Mouse (Mus musculus) kidney, embryonic 15.5 days (tissue): ENCODE data around the gene Ttll2. TPM values are rescaled to one million over a fixed set of nuclear protein-coding genes. Genes with fewer than 3 reads are reported as not detected.
"Not testable (repeated sequence)": the region's sequence is repeated elsewhere in the genome, so short reads cannot be mapped to it uniquely, and the experiment has no call there.

Experiments
- ATAC-seq: fragments of 200-750 bp; cut with Nextera tagmentation; replicated peaks from 2 replicates; pipeline ENCODE4 v1.8.0; 2017; ENCODE audit warnings: moderate TSS enrichment; ENCODE audit not compliant: low FRiP score
- H3K27ac ChIP-seq: fragments of 300-500 bp; sonication (generic); 2 replicates; pipeline ENCODE4 v1.5.1; 2015; ENCODE audit warnings: mild to moderate bottlenecking, inconsistent platforms
- H3K27me3 ChIP-seq: fragments of 300-500 bp; sonication (generic); 2 replicates; pipeline ENCODE4 v1.6.1; 2015; ENCODE audit warnings: inconsistent platforms
- H3K36me3 ChIP-seq: fragments of 300-500 bp; sonication (generic); 2 replicates; pipeline ENCODE4 v1.6.1; 2015; ENCODE audit warnings: inconsistent platforms
- H3K4me1 ChIP-seq: fragments of 300-500 bp; sonication (generic); 2 replicates; pipeline ENCODE4 v1.6.1; 2015; ENCODE audit warnings: inconsistent platforms
- H3K4me2 ChIP-seq: fragments of 300-500 bp; sonication (generic); 2 replicates; pipeline ENCODE4 v1.6.1; 2015; ENCODE audit warnings: moderate library complexity, mild to moderate bottlenecking, inconsistent platforms
- H3K4me3 ChIP-seq: fragments of 300-500 bp; sonication (generic); replicated peaks from 2 replicates; pipeline ENCODE4 v1.5.1; 2015; ENCODE audit warnings: mild to moderate bottlenecking, inconsistent platforms
- H3K9ac ChIP-seq: fragments of 300-500 bp; sonication (generic); 2 replicates; pipeline ENCODE4 v1.6.1; 2015; ENCODE audit warnings: mild to moderate bottlenecking, inconsistent platforms
- H3K9me3 ChIP-seq: fragments of 300-500 bp; sonication (generic); replicated peaks from 2 replicates; pipeline ENCODE4 v1.6.1; 2016; ENCODE audit warnings: inconsistent platforms
- WGBS: fragments of 180-500 bp; shearing (Covaris S2); methylation state at CpG from one replicate; pipeline ENCODE4 v1.1.7; 2015; ENCODE audit warnings: mixed read lengths; 5-methylcytosine and 5-hydroxymethylcytosine counted together
- polyA plus RNA-seq: library from polyadenylated mRNA; unstranded; fragments of >200 nt; fragmentation: Nextera tagmentation; extraction: Ambion mirVana; gene quantifications from 2 replicates; pipeline ENCODE4 v1.2.1, GENCODE M21; 2015

The Ttll2 gene
- polyA plus RNA-seq, 1 experiment from 2014 or later: not detected

GRCm38 (mm10) chr17:7348765-7349164 is 3.7 kb downstream of the Ttll2 start:
- not testable (repeated sequence) for ATAC-seq, H3K27me3 ChIP-seq, H3K9me3 ChIP-seq, H3K9ac ChIP-seq, H3K36me3 ChIP-seq, H3K4me3 ChIP-seq, H3K4me2 ChIP-seq, H3K4me1 ChIP-seq, H3K27ac ChIP-seq
- WGBS: 67% methylated on average over 2 of the region's 3 CpGs

DNA sequence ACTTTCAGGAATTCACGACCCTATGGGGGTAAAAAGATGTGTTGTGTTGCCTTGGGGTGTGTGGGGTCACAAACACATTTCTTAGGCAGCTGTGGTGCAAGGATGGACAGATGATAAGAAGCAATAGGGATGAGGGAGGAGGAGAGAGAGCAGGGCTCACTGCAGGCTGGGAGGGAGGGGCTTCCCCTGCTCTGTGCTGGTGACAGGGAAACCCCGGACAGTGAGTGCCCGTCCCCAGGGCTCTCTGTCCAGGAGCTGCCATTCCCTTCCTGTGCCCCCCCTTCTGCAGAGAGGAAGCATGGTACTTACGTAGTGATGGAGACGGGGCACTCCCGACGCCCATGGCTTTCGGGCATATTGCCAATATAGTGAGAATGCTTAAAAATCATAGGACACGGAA is 15.1 kb downstream of the Ttll2 start:
- 73% methylated on average over 7 of the region's 9 CpGs for WGBS
- ATAC-seq: not testable (repeated sequence)

DNA sequence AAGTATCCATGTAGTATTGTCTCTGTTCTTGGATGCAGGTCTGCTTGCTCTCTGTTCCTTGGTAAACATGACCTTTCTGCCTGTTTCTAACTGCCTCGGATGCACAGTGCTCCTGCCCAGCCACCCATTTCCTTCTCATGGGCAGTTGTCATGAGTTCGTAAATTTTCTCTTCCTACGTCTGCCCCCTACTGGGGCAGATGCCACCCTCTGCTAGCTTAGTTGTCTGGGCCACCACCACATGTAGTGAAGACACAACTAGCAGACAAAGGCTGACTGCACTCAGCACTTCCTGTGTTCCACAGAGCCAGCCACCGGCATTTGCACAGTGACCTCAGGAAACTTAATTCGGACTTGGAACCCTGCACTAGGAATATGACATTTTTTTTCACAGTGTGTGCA is 19.8 kb downstream of the Ttll2 start:
- not testable (repeated sequence) for H3K9me3 ChIP-seq, H3K4me1 ChIP-seq, H3K27ac ChIP-seq, H3K27me3 ChIP-seq, ATAC-seq, H3K4me2 ChIP-seq, H3K36me3 ChIP-seq, H3K9ac ChIP-seq, H3K4me3 ChIP-seq
- WGBS: 67% methylated on average over 3 of the region's 5 CpGs

More for the DNA sequence above, 15.1 kb downstream of the Ttll2 start:
- H3K4me2 ChIP-seq, H3K36me3 ChIP-seq, H3K4me1 ChIP-seq, H3K27ac ChIP-seq, H3K27me3 ChIP-seq, H3K4me3 ChIP-seq, H3K9ac ChIP-seq, H3K9me3 ChIP-seq: not testable (repeated sequence)

- not testable (repeated sequence) for H3K9ac ChIP-seq, H3K4me1 ChIP-seq, H3K4me2 ChIP-seq, H3K4me3 ChIP-seq, H3K27me3 ChIP-seq, ATAC-seq, H3K27ac ChIP-seq, H3K9me3 ChIP-seq, H3K36me3 ChIP-seq
- WGBS: 78% methylated on average over 6 of the region's 8 CpGs
These were observed 26.1 kb downstream of the Ttll2 start for GRCm38 (mm10) chr17:7326415-7326814.

- not testable (repeated sequence) for ATAC-seq, H3K9ac ChIP-seq, H3K4me1 ChIP-seq, H3K4me3 ChIP-seq, H3K36me3 ChIP-seq, H3K27me3 ChIP-seq, H3K9me3 ChIP-seq, H3K27ac ChIP-seq, H3K4me2 ChIP-seq
- WGBS: 93% methylated on average over 4 of the region's 5 CpGs
These were observed 28.1 kb downstream of the Ttll2 start, which contains the start of gene Tcp10a for GRCm38 (mm10) chr17:7324346-7324745. Tcp10a (plus strand) TSS chr17:7324646.

GRCm38 (mm10) chr17:7319789-7320188 is 32.7 kb downstream of the Ttll2 start:
- not testable (repeated sequence) for H3K4me3 ChIP-seq, H3K4me1 ChIP-seq, H3K4me2 ChIP-seq, H3K27me3 ChIP-seq, ATAC-seq, H3K27ac ChIP-seq, H3K36me3 ChIP-seq, H3K9ac ChIP-seq, H3K9me3 ChIP-seq
- WGBS: 89% methylated on average over 6 of the region's 6 CpGs

GRCm38 (mm10) chr17:7315693-7316382 is 36.7 kb downstream of the Ttll2 start:
- H3K4me2 ChIP-seq, H3K27me3 ChIP-seq, H3K4me3 ChIP-seq, H3K36me3 ChIP-seq, H3K9ac ChIP-seq, H3K4me1 ChIP-seq, H3K27ac ChIP-seq, ATAC-seq, H3K9me3 ChIP-seq: not testable (repeated sequence)
- WGBS: 79% methylated on average over 8 of the region's 8 CpGs

- H3K4me2 ChIP-seq, H3K4me3 ChIP-seq, H3K9me3 ChIP-seq, H3K27me3 ChIP-seq, H3K27ac ChIP-seq, H3K36me3 ChIP-seq, H3K9ac ChIP-seq, H3K4me1 ChIP-seq: not testable (repeated sequence)
- WGBS: 54% methylated on average over 8 of the region's 8 CpGs
- ATAC-seq: peak; percentile 83
These were observed 46.0 kb downstream of the Ttll2 start for GRCm38 (mm10) chr17:7306278-7307196.

Other genes with a start within 250 kb of the Ttll2 start
- 20.9 and 21.5 TPM in 2 replicates for gene Rps6ka2, start 182.6 kb downstream of the Ttll2 start, polyA plus RNA-seq
- not detected in 2 replicates for gene Tcp10a, start 28.1 kb downstream of the Ttll2 start, polyA plus RNA-seq
- not detected in 2 replicates for gene Gm49630, start 19.3 kb upstream of the Ttll2 start, polyA plus RNA-seq
- 0.13 TPM in 1 of 2 replicates, not detected in the other for gene Unc93a2, start 32.8 kb upstream of the Ttll2 start, polyA plus RNA-seq